Mouse (Mus musculus): ENCODE results near the gene Cpne7.

DNA sequence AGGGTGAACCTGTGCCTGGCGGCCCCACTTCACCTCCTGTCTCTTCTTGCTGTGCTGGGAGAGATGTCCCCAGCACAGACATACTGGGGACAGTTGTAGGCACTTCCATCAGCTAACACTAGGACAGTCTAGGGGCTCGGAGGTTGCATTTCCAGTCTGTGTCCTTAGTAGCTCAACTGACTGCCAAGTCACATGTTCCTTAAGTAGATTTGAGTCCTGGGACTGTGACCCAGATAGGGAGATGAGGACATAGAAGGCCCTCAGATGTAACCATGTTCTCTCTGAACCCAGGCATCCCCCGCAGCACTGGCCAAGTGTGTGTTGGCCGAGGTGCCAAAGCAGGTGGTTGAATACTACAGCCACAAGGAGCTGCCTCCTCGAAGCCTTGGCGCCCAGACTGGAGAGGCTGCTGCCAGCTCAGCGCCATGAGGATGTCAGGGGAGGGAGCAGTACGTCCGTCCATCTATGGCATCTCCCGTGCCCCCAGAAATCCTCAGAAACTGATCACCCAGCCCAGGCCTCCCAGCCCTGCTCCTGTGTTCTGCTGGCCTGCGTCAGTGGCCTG lies 17.1 kb downstream of the Cpne7 start:
- TF ChIP-seq POLR2A (IDR thresholded peaks at IDR 0.05; ENCODE audit: insufficient read depth, low read length): no peak
- no peak for TF ChIP-seq EP300 (IDR thresholded peaks at IDR 0.05; ENCODE audit: insufficient read depth, low read depth, low read length)

Data from ES-Bruce4 (cell line).